Mouse (Mus musculus) heart, postnatal 0 days (tissue): ENCODE measurements around the gene Npr3. TPM values are rescaled to one million over a fixed set of nuclear protein-coding genes. Genes with fewer than 3 reads are reported as not detected.
A peak's percentile ranks its signal among the peaks of the same experiment; 100 is the strongest.

ENCODE experiments used
- ATAC-seq: fragments of 200-750 bp; cut with Nextera tagmentation; 2 replicates; pipeline ENCODE4 v1.8.0; 2017; ENCODE audit warnings: low read depth, moderate number of reproducible peaks, moderate library complexity; ENCODE audit not compliant: insufficient read depth
- DNase-seq: peaks from one replicate; pipeline ENCODE4 v3.0.0-alpha.2; 2016; ENCODE audit warnings: low spot score
- H3K27ac ChIP-seq: fragments of 300-500 bp; sonication (generic); 2 replicates; pipeline ENCODE4 v1.5.1; 2014; ENCODE audit warnings: low read depth, mild to moderate bottlenecking
- H3K27me3 ChIP-seq: fragments of 300-500 bp; sonication (generic); 2 replicates; pipeline ENCODE4 v1.6.1; 2014; ENCODE audit warnings: low read length, mixed read lengths; ENCODE audit not compliant: control insufficient read depth, insufficient read depth
- H3K36me3 ChIP-seq: fragments of 300-500 bp; sonication (generic); replicated peaks from 2 replicates; pipeline ENCODE4 v1.6.1; 2014; ENCODE audit warnings: low read length, mixed read lengths; ENCODE audit not compliant: control insufficient read depth, insufficient read depth
- H3K4me1 ChIP-seq: fragments of 300-500 bp; sonication (generic); 2 replicates; pipeline ENCODE4 v1.6.1; 2014; ENCODE audit warnings: antibody characterized with exemption; ENCODE audit not compliant: control insufficient read depth, insufficient read depth
- H3K4me2 ChIP-seq: fragments of 300-500 bp; sonication (generic); 2 replicates; pipeline ENCODE4 v1.6.1; 2014; ENCODE audit warnings: low read depth, mild to moderate bottlenecking, low read length, moderate library complexity
- H3K4me3 ChIP-seq: fragments of 300-500 bp; sonication (generic); 2 replicates; pipeline ENCODE4 v1.5.1; 2014; ENCODE audit warnings: low read depth, low read length
- H3K9ac ChIP-seq: fragments of 300-500 bp; sonication (generic); replicated peaks from 2 replicates; pipeline ENCODE4 v1.6.1; 2014; ENCODE audit warnings: low read depth, low read length, mixed read lengths
- H3K9me3 ChIP-seq: fragments of 300-500 bp; sonication (generic); replicated peaks from 2 replicates; pipeline ENCODE4 v1.6.1; 2016; ENCODE audit warnings: low read length; ENCODE audit not compliant: control insufficient read depth
- CTCF ChIP-seq: IDR thresholded peaks from 2 replicates; pipeline ENCODE4 v1.5.1; 2016; ENCODE audit warnings: antibody characterized with exemption, control low read depth, low read depth
- EP300 ChIP-seq: IDR thresholded peaks from 2 replicates; pipeline ENCODE4 v1.6.1; 2016; ENCODE audit warnings: antibody characterized with exemption, low read depth
- WGBS: fragments of 180-500 bp; shearing (Covaris S2); extraction: QIAGEN DNeasy Blood & Tissue Kit; methylation state at CpG from one replicate; pipeline ENCODE4 v1.1.7; 2014; 5-methylcytosine and 5-hydroxymethylcytosine counted together
- polyA plus RNA-seq: library from polyadenylated mRNA; unstranded; fragments of >200 nt; fragmentation: Nextera tagmentation; extraction: Ambion mirVana; gene quantifications from 2 replicates; pipeline ENCODE4 v1.2.1, GENCODE M21; 2015
- total RNA-seq: library from RNA; depleted of rRNA; stranded (reverse); fragments of >200 nt; gene quantifications from 2 replicates; pipeline ENCODE4 v1.2.3, GENCODE M21; 2014; ENCODE audit warnings: low replicate concordance

Gene Npr3
- total and polyA plus RNA-seq, 2 experiments from 2014 or later, result 5.3 to 38.8 TPM

- Histone ChIP-seq H3K9ac (no peak overlapping the region), H3K4me1 (0 out of 2 replicates have a peak, but pooled peaks cover 5% of the 10 kb centered on the region), H3K4me2 (no peak overlapping the region), H3K27ac (no peak overlapping the region), H3K9me3 (no peaks in the 10 kb centered on the region), H3K27me3 (no peaks in the 10 kb centered on the region), H3K4me3 (no peak overlapping the region), H3K36me3 (no peaks in the 10 kb centered on the region)
- WGBS, result 52% methylated on average over 10 of the region's 10 CpGs
- TF ChIP-seq EP300 (no peak), CTCF (no peak)
- DNase-seq (no peak), ATAC-seq (0 out of 2 replicates have a peak, but pooled peaks have one; percentile 27)
Observed at GRCm38 (mm10) chr15:11882508-11883205, 24.4 kb downstream of the Npr3 start.

DNA sequence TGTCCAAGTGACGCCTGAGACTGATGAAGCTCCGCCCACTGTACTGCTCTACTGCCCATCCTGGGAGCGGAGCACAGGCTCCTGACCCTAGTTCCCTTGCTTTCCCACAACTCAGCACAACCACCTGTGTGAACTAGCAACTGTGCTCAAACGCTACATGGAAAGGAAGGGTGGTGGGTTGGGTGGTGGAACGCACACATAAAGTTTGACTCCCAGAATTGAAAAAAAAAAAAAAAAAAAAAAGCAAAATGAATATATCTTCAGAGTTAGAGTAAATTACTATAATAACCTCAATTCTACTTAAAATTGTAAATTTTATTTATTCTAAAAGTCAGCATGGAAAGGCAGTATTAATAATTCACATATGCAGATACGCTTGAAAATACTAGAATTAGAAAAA is 25.3 kb downstream of the Npr3 start:
- Histone ChIP-seq H3K4me1 (0 out of 2 replicates have a peak, but pooled peaks cover 5% of the 10 kb centered on the region), H3K9me3 (no peaks in the 10 kb centered on the region), H3K27me3 (no peaks in the 10 kb centered on the region), H3K4me3 (no peak overlapping the region), H3K9ac (no peak overlapping the region), H3K27ac (no peak overlapping the region), H3K4me2 (no peak overlapping the region), H3K36me3 (no peaks in the 10 kb centered on the region)
- ATAC-seq, result no peak
- WGBS, result 92% methylated on average over 6 of the region's 6 CpGs
- TF ChIP-seq CTCF (no peak), EP300 (no peak)
- no peak for DNase-seq

DNA sequence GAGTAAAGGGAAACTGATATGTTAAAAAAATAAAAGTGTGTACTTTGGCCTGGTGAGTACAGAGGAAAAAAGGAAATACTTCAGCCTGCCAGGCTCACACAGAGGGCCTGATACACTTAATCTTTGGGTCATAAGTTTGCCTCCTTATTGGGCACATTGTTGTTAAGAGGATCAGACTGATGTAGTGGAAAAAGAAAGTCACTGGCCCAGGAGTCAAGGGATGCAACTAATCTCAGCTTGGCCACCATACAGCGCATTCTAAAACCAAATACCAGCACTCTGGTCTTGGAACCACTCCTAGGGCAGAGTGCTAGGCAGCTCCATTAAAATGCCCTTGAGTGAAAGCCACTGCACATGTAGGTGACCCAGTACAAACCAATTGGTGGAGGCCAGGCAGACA is 28.8 kb downstream of the Npr3 start:
- Histone ChIP-seq H3K9me3 (peaks cover 5% of the 10 kb centered on the region; the same call in 1 of the 2 replicates), H3K27ac (no peak overlapping the region), H3K9ac (no peak overlapping the region), H3K4me1 (0 out of 2 replicates have a peak, but pooled peaks cover 5% of the 10 kb centered on the region), H3K4me2 (no peak overlapping the region), H3K4me3 (no peak overlapping the region), H3K27me3 (no peaks in the 10 kb centered on the region), H3K36me3 (no peaks in the 10 kb centered on the region)
- ATAC-seq, result peak; percentile 47
- DNase-seq, result no peak
- TF ChIP-seq CTCF (no peak), EP300 (no peak)
- 72% methylated on average over 1 of the region's 1 CpGs for WGBS

DNA sequence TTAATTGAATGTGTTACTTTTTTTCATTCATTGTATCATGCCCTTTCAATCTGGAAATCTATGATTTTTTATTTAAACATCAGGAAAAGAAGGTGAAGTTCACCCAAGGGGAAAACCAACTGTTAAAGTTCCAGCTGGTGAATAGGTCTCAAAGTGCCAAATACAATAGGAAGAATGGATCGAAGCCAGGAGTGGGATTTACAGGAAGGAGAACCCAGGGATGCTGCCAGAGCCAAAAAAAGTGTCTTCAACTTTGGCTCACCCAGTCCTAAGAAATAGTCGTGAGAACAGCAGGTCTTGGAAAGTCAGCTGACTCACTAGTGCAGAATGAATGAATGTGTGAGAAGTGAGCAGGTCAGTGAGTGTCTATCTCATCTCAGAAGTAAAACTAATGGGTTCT is 29.8 kb downstream of the Npr3 start:
- no peak overlapping the region for H3K4me3 ChIP-seq
- H3K4me1 ChIP-seq, result 0 out of 2 replicates have a peak, but pooled peaks cover 5% of the 10 kb centered on the region
- H3K9ac ChIP-seq, result no peak overlapping the region
- H3K4me2 ChIP-seq, result no peak overlapping the region
- ATAC-seq (no peak), DNase-seq (peak; percentile 31)
- no peaks in the 10 kb centered on the region for H3K27me3 ChIP-seq
- no peak for TF ChIP-seq EP300
- TF ChIP-seq CTCF, result no peak
- peaks cover 5% of the 10 kb centered on the region; the same call in 1 of the 2 replicates for H3K9me3 ChIP-seq
- no peak overlapping the region for H3K27ac ChIP-seq
- no peaks in the 10 kb centered on the region for H3K36me3 ChIP-seq
- 53% methylated on average over 2 of the region's 2 CpGs for WGBS

DNA sequence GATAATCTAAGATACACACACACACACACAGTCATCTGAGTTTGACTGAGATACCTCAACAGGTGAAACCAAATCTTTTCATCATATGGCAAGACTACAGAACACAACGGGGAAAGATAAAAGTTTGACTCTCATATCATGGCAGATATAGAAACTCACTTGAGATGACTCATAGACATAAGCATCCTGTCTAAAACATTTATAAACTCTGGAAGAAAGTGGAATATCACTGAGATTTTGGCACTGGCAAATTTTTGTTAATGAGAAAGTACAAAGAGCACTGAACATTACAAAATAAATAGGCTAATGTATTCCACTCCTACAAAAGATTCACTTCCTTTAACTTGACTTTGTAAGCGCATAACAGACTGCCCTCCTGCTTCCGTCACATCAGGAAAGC is 40.2 kb downstream of the Npr3 start:
- Histone ChIP-seq H3K4me2 (no peak overlapping the region), H3K36me3 (no peaks in the 10 kb centered on the region), H3K27me3 (no peaks in the 10 kb centered on the region), H3K9ac (no peak overlapping the region), H3K4me3 (no peak overlapping the region), H3K4me1 (no peaks in the 10 kb centered on the region), H3K9me3 (no peaks in the 10 kb centered on the region), H3K27ac (no peak overlapping the region)
- 77% methylated on average over 3 of the region's 3 CpGs for WGBS
- no peak for ATAC-seq
- no peak for DNase-seq
- no peak for TF ChIP-seq CTCF
- no peak for TF ChIP-seq EP300

- H3K9ac ChIP-seq, result no peak overlapping the region
- WGBS, result 76% methylated on average over 6 of the region's 6 CpGs
- no peak for ATAC-seq
Observed at GRCm38 (mm10) chr15:11863540-11863818, 43.6 kb downstream of the Npr3 start.

More at GRCm38 (mm10) chr15:11863540-11863818, 43.6 kb downstream of the Npr3 start:
- H3K4me3 ChIP-seq, result no peak overlapping the region
- TF ChIP-seq EP300, result no peak
- no peak for TF ChIP-seq CTCF
- H3K27ac ChIP-seq, result no peak overlapping the region
- H3K4me2 ChIP-seq, result no peak overlapping the region
- no peaks in the 10 kb centered on the region for H3K9me3 ChIP-seq
- no peaks in the 10 kb centered on the region for H3K27me3 ChIP-seq
- no peak for DNase-seq
- no peaks in the 10 kb centered on the region for H3K36me3 ChIP-seq
- H3K4me1 ChIP-seq, result no peaks in the 10 kb centered on the region
